Mouse (Mus musculus) CH12.LX (cell line): Measurements from ENCODE around the gene Dhx30. TPM values are rescaled to one million over a fixed set of nuclear protein-coding genes. Genes with fewer than 3 reads are reported as not detected.

Experiments used
- DNase-seq: peaks from one replicate; pipeline ENCODE4 v3.0.0-alpha.2; 2013; ENCODE audit errors: extremely low read depth
- H3K27ac ChIP-seq: 2 replicates; pipeline ENCODE4 v1.5.1; 2012; ENCODE audit warnings: low read depth, mild to moderate bottlenecking, control low read depth, moderate library complexity; ENCODE audit not compliant: insufficient read depth
- H3K27me3 ChIP-seq: replicated peaks from 2 replicates; pipeline ENCODE3; 2012; ENCODE audit warnings: inconsistent platforms
- H3K36me3 ChIP-seq, 2 experiments: replicated peaks in 1 of 2; 2 replicates each; pipeline versions ENCODE3 to v1.6.1; 2012; ENCODE audit warnings: inconsistent platforms in 1 of 2, low read length in 1 of 2, mild to moderate bottlenecking in 1 of 2, mixed read lengths in 1 of 2, moderate library complexity in 1 of 2; ENCODE audit not compliant: control insufficient read depth in 1 of 2, insufficient read depth in 1 of 2
- H3K4me1 ChIP-seq, 2 experiments: 2 replicates each; pipeline ENCODE4 v1.6.1; 2012; ENCODE audit warnings: inconsistent platforms in 1 of 2, moderate library complexity in 1 of 2; ENCODE audit not compliant: insufficient read depth in 2 of 2, control insufficient read depth in 1 of 2
- H3K4me2 ChIP-seq: 2 replicates; pipeline ENCODE4 v1.6.1; 2012; ENCODE audit warnings: low read depth, mild to moderate bottlenecking, control low read depth; ENCODE audit not compliant: poor library complexity, insufficient read depth, severe bottlenecking
- H3K4me3 ChIP-seq, 3 experiments: fragments of 150-350 bp in 1 of 3; sonication (generic) in 1 of 3; replicated peaks in 1 of 3; 2 replicates each; pipeline versions ENCODE3 to v1.5.1; 2011 to 2012; ENCODE audit warnings: low read depth in 2 of 3, low read length in 2 of 3, mild to moderate bottlenecking in 2 of 3, moderate library complexity in 2 of 3, control low read depth in 1 of 3, improper control_type of control experiment in 1 of 3, inconsistent platforms in 1 of 3, mixed read lengths in 1 of 3; ENCODE audit not compliant: poor library complexity in 1 of 3
- H3K79me2 ChIP-seq: replicated peaks from 2 replicates; pipeline ENCODE4 v1.6.1; 2012; ENCODE audit warnings: mild to moderate bottlenecking, moderate library complexity; ENCODE audit not compliant: control insufficient read depth, poor library complexity, insufficient read depth, severe bottlenecking; ENCODE audit errors: extremely low read depth
- H3K9ac ChIP-seq: 2 replicates; pipeline ENCODE4 v1.6.1; 2012; ENCODE audit warnings: low read depth, mild to moderate bottlenecking, control low read depth, moderate library complexity; ENCODE audit not compliant: insufficient read depth
- H3K9me3 ChIP-seq: replicated peaks from 2 replicates; pipeline ENCODE3; 2012; ENCODE audit warnings: low read length, inconsistent platforms, mixed read lengths
- CHD1 ChIP-seq: IDR thresholded peaks from 2 replicates; pipeline ENCODE4 v1.6.1; 2012; ENCODE audit warnings: low read depth, low read length, improper control_type of control experiment, inconsistent platforms
- CHD2 ChIP-seq: IDR thresholded peaks from 2 replicates; pipeline ENCODE4 v1.6.1; 2011; ENCODE audit warnings: low read length, improper control_type of control experiment
- E2F4 ChIP-seq: IDR thresholded peaks from 2 replicates; pipeline ENCODE4 v1.6.1; 2011; ENCODE audit warnings: low read depth, low read length, improper control_type of control experiment; ENCODE audit not compliant: insufficient replicate concordance
- EP300 ChIP-seq: IDR thresholded peaks from 2 replicates; pipeline ENCODE4 v1.6.1; 2011; ENCODE audit warnings: low read length, improper control_type of control experiment
- GABPA ChIP-seq: IDR thresholded peaks from 2 replicates; pipeline ENCODE4 v1.6.1; 2012; ENCODE audit warnings: low read depth, low read length, improper control_type of control experiment, inconsistent platforms; ENCODE audit not compliant: insufficient replicate concordance
- HCFC1 ChIP-seq: IDR thresholded peaks from 2 replicates; pipeline ENCODE4 v1.6.1; 2012; ENCODE audit warnings: low read depth, mild to moderate bottlenecking, inconsistent platforms, low read length, improper control_type of control experiment
- KAT2A ChIP-seq: IDR thresholded peaks from 2 replicates; pipeline ENCODE4 v1.6.1; 2012; ENCODE audit warnings: low read length, improper control_type of control experiment, inconsistent platforms; ENCODE audit not compliant: insufficient replicate concordance
- MAFK ChIP-seq: IDR thresholded peaks from 2 replicates; pipeline ENCODE4 v1.6.1; 2011; ENCODE audit warnings: low read length, improper control_type of control experiment; ENCODE audit not compliant: insufficient replicate concordance
- MAX ChIP-seq: IDR thresholded peaks from 2 replicates; pipeline ENCODE4 v1.6.1; 2011; ENCODE audit warnings: low read length, improper control_type of control experiment
- MEF2A ChIP-seq: IDR thresholded peaks from 2 replicates; pipeline ENCODE4 v1.6.1; 2014; ENCODE audit warnings: low read depth, mild to moderate bottlenecking, inconsistent platforms, low read length, improper control_type of control experiment, borderline replicate concordance
- MYC ChIP-seq: IDR thresholded peaks from 2 replicates; pipeline ENCODE4 v1.6.1; 2011; ENCODE audit warnings: low read depth, mild to moderate bottlenecking, improper control_type of control experiment, low read length
- NELFE ChIP-seq: IDR thresholded peaks from 2 replicates; pipeline ENCODE4 v1.6.1; 2011; ENCODE audit warnings: low read depth, low read length, improper control_type of control experiment
- NRF1 ChIP-seq: IDR thresholded peaks from 2 replicates; pipeline ENCODE4 v1.6.1; 2014; ENCODE audit warnings: low read depth, mild to moderate bottlenecking, inconsistent platforms, low read length, improper control_type of control experiment, moderate library complexity
- PAX5 ChIP-seq: IDR thresholded peaks from 2 replicates; pipeline ENCODE4 v1.6.1; 2012; ENCODE audit warnings: low read length, inconsistent platforms, mixed read lengths
- POLR2AphosphoS2 ChIP-seq: IDR thresholded peaks from 2 replicates; pipeline ENCODE4 v1.6.1; 2011; ENCODE audit warnings: low read depth, low read length, improper control_type of control experiment
- USF1 ChIP-seq: IDR thresholded peaks from 2 replicates; pipeline ENCODE4 v1.6.1; 2014; ENCODE audit warnings: low read depth, mild to moderate bottlenecking, inconsistent platforms, low read length, improper control_type of control experiment
- dilution Hi-C: fragments of 300-500 bp; cut with MboI; formaldehyde crosslinking; loops from 2 replicates; pipeline ENCODE4 v1.14.3; 2020; ENCODE audit warnings: low sequenced_read_pairs; ENCODE audit not compliant: extremely low pct_unique_long_range_greater_than_20kb, extremely low pct_ligation_motif_present
- in situ Hi-C: fragments of 300-500 bp; cut with MboI; formaldehyde crosslinking; loops from 3 replicates; pipeline ENCODE4 v1.14.3; 2019; ENCODE audit warnings: low sequenced_read_pairs, low pct_ligation_motif_present, low pct_unique_long_range_greater_than_20kb, mixed read lengths
- polyA plus RNA-seq: library from polyadenylated mRNA; unstranded; fragments of >175 nt; gene quantifications from 2 replicates; pipeline ENCODE4 v1.2.1, GENCODE M21; 2012; ENCODE audit warnings: low read depth; ENCODE audit not compliant: insufficient read length
- total RNA-seq, 2 experiments: library from RNA; depleted of rRNA; stranded (reverse); fragments of 300-350 nt in 1 of 2; fragments of >200 nt in 1 of 2; gene quantifications; 2 replicates each; pipeline ENCODE4 v1.2.3; 2012 to 2014

Gene Dhx30
- total and polyA plus RNA-seq, 3 experiments, result 68.8 to 129 (median 99.3) TPM

GRCm38 (mm10) chr9:110100627-110101600 is 16.7 kb downstream of the Dhx30 start (continued):
- peak; percentile 75; the same call in 1 of the 2 replicates for TF ChIP-seq KAT2A

GRCm38 (mm10) chr9:110097791-110098190 is 19.8 kb downstream of the Dhx30 start:
- H3K9ac ChIP-seq, result no peak overlapping the region
- peaks cover 19% of the 10 kb centered on the region for H3K79me2 ChIP-seq
- dilution Hi-C loops, result no loop called here
- H3K4me3 ChIP-seq, result no peak overlapping the region
- H3K27me3 ChIP-seq, result no peaks in the 10 kb centered on the region
- no peak for DNase-seq
- H3K36me3 ChIP-seq, result peaks cover 41 to 63% of the 10 kb centered on the region in 2 experiments
- in situ Hi-C loops, result no loop called here
- no peak overlapping the region for H3K4me2 ChIP-seq
- no peak for TF ChIP-seq POLR2AphosphoS2
- TF ChIP-seq MAFK, result no peak
- no peak for TF ChIP-seq CHD2
- TF ChIP-seq MAX, result no peak
- peaks cover 0 to 17% of the 10 kb centered on the region in 2 experiments; a peak in 2 of 4 replicates for H3K4me1 ChIP-seq
- H3K9me3 ChIP-seq, result no peaks in the 10 kb centered on the region
- no peak overlapping the region for H3K27ac ChIP-seq

- no peak for TF ChIP-seq NRF1
- TF ChIP-seq NELFE, result no peak
- no peak for TF ChIP-seq EP300
- TF ChIP-seq USF1, result no peak
- TF ChIP-seq GABPA, result no peak
- TF ChIP-seq MEF2A, result no peak
- no peak for TF ChIP-seq PAX5
- TF ChIP-seq MYC, result no peak
- TF ChIP-seq CHD2, result no peak
- TF ChIP-seq HCFC1, result no peak
- TF ChIP-seq E2F4, result no peak
- TF ChIP-seq CHD1, result no peak
- TF ChIP-seq POLR2AphosphoS2, result no peak
- dilution Hi-C loops (no loop called here), in situ Hi-C loops (no loop called here)
- H3K79me2 ChIP-seq, result peaks cover 9% of the 10 kb centered on the region
- peaks cover 67 to 81% of the 10 kb centered on the region in 2 experiments for H3K36me3 ChIP-seq
- no peak overlapping the region for H3K4me2 ChIP-seq
- H3K4me1 ChIP-seq, result peaks cover 0 to 9% of the 10 kb centered on the region in 2 experiments; a peak in 2 of 4 replicates
- no peak overlapping the region for H3K9ac ChIP-seq
- no peaks in the 10 kb centered on the region for H3K27me3 ChIP-seq
- H3K27ac ChIP-seq, result no peak overlapping the region
- H3K9me3 ChIP-seq, result no peaks in the 10 kb centered on the region
- DNase-seq, result no peak
- no peak overlapping the region for H3K4me3 ChIP-seq
These were observed 22.9 kb downstream of the Dhx30 start for GRCm38 (mm10) chr9:110094761-110095160.
